Mouse (Mus musculus) embryonic fibroblast, embryonic 13.5 days (primary cell): ENCODE results near the gene Cryzl1.

Experiments used
- CTCF ChIP-seq: IDR thresholded peaks from 2 replicates; pipeline ENCODE4 v1.5.1; 2011; ENCODE audit warnings: mild to moderate bottlenecking, control low read depth, low read length, moderate library complexity, borderline replicate concordance; ENCODE audit not compliant: insufficient read depth
- POLR2A ChIP-seq: IDR thresholded peaks from 2 replicates; pipeline ENCODE4 v1.6.1; 2011; ENCODE audit warnings: low read depth, mild to moderate bottlenecking, control low read depth, low read length, moderate library complexity

DNA sequence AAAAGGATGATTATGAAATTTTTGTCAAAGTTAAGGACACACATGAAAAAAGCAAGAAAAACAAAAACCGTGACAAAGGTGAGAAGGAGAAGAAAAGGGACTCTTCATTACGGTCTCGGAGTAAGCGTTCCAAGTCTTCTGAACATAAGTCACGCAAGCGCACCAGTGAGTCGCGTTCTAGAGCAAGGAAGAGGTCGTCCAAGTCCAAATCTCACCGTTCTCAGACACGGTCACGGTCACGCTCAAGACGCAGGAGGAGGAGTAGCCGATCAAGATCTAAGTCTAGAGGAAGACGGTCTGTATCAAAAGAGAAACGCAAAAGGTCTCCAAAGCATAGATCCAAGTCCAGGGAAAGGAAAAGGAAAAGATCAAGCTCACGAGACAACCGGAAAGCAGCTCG lies 69.0 kb downstream of the Cryzl1 start:
- TF ChIP-seq POLR2A (no peak), CTCF (no peak)
